In the genomic region with DNA sequence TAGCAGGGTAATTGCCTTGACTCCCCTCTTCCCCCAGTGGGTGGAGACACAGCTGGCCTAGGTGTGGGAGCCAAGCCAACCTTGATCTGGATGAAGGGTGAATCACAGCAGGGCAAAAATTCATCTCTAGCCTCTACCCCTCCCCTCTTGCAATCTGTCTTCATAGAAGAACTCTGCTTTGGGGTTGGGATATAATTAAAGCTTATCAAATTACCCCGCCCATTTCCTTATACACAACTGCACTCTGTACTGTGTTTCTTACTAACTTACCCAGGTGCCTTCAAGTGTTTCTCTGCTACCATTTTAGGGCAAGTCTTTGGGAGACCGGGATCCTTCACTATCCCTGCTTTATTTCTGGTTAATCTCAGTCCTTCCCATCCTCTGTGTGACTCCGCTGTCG, we compare ENCODE assay signal across 27 mouse cellular contexts.
DNase-seq lines count a peak whose midpoint lies in the region; ATAC-seq lines count a peak whose summit lies in the region.
"Had no signal": no experiment of that assay in that cellular context is flagged by ENCODE, and none has a peak within 500 bp of the region (broad histone marks: within the 10 kb centered on the region; RNA-seq: fewer than 3 reads in every experiment).

No protein-coding gene starts in this region.

- H3K27ac ChIP-seq in intestine, embryonic 16.5 days (ENCODE audit: low read length) = no peak overlapping the region
- H3K27ac ChIP-seq: embryonic facial prominence, embryonic 13.5 days; heart, embryonic 15.5 days; hindbrain, embryonic 10.5 days; hindbrain, embryonic 13.5 days had no signal

- peaks cover 5% of the 10 kb centered on the region; the same call in 1 of the 2 replicates for H3K4me1 ChIP-seq in intestine, embryonic 16.5 days (ENCODE audit: control insufficient read depth, insufficient read depth, low read length)
- H3K4me1 ChIP-seq: heart, embryonic 12.5 days; heart, embryonic 15.5 days; hindbrain, embryonic 10.5 days; hindbrain, embryonic 13.5 days had no signal

- H3K4me3 ChIP-seq in intestine, embryonic 16.5 days (ENCODE audit: low read length) = no peak overlapping the region
- H3K4me3 ChIP-seq: embryonic facial prominence, embryonic 13.5 days; heart, embryonic 12.5 days; heart, embryonic 15.5 days; hindbrain, embryonic 10.5 days; hindbrain, embryonic 13.5 days had no signal

- H3K9me3 ChIP-seq in intestine, embryonic 16.5 days (ENCODE audit: control insufficient read depth, low read length) = no peaks in the 10 kb centered on the region
- H3K9me3 ChIP-seq: embryonic facial prominence, embryonic 13.5 days; heart, embryonic 12.5 days; heart, embryonic 15.5 days; hindbrain, embryonic 10.5 days; hindbrain, embryonic 13.5 days had no signal

- no peak overlapping the region for H3K9ac ChIP-seq in intestine, embryonic 16.5 days (ENCODE audit: low read depth, low read length)
- H3K9ac ChIP-seq: embryonic facial prominence, embryonic 13.5 days; heart, embryonic 12.5 days; heart, embryonic 15.5 days; hindbrain, embryonic 13.5 days had no signal

- no peak overlapping the region for H3K4me2 ChIP-seq in intestine, embryonic 16.5 days (ENCODE audit: low read depth, low read length)
- H3K4me2 ChIP-seq: embryonic facial prominence, embryonic 13.5 days; heart, embryonic 12.5 days; heart, embryonic 15.5 days; hindbrain, embryonic 13.5 days had no signal

- 73% methylated on average over 4 of the region's 4 CpGs for WGBS in intestine, embryonic 16.5 days

- ATAC-seq in intestine, embryonic 16.5 days = peak; percentile 73
- ATAC-seq: activated CD4-positive, CD25-positive, alpha-beta regulatory T cell, adult 4 months; CD4-positive, CD25-positive, alpha-beta regulatory T cell, adult 4 months; forebrain, embryonic 14.5 days; hindbrain, embryonic 16.5 days had no signal

- no peaks in the 10 kb centered on the region for H3K27me3 ChIP-seq in intestine, embryonic 16.5 days (replicated peaks; ENCODE audit: control insufficient read depth, insufficient read depth, low read length)
- H3K27me3 ChIP-seq: embryonic facial prominence, embryonic 13.5 days; heart, embryonic 12.5 days; heart, embryonic 15.5 days; hindbrain, embryonic 13.5 days had no signal

- no peaks in the 10 kb centered on the region for H3K36me3 ChIP-seq in intestine, embryonic 16.5 days (ENCODE audit: control insufficient read depth, insufficient read depth, low read length)
- H3K36me3 ChIP-seq: embryonic facial prominence, embryonic 13.5 days; heart, embryonic 12.5 days; heart, embryonic 15.5 days; hindbrain, embryonic 10.5 days; hindbrain, embryonic 13.5 days had no signal

- peak; percentile 65 for DNase-seq in heart, adult 11 months
- DNase-seq in heart, adult 8-10 months (ENCODE audit: low spot score) = no peak
- DNase-seq in MN1 (ENCODE audit: low spot score) = peak; percentile 9
- DNase-seq in brain, adult 2 months (ENCODE audit: low read depth, low spot score) = peak; percentile 38
- no peak for DNase-seq in urinary bladder, postnatal 10 days (ENCODE audit: low spot score)
- DNase-seq in urinary bladder, postnatal 4 days (ENCODE audit: low spot score in 2 of 2) = no peak
- DNase-seq in right cerebral cortex, postnatal 14 days = no peak
- DNase-seq: adrenal gland, adult 8-10 months; adrenal gland, postnatal 25 days; cerebellum, adult 11 months; cerebellum, adult 2 months; cerebellum, adult 9-11 months; cerebellum, postnatal 25 days; gastrocnemius, postnatal 10 days; gastrocnemius, postnatal 36 days; heart, postnatal 10 days; heart, postnatal 36 days had no signal

Comparison
In these comparisons a context has a peak if more than half of its experiments do, and no peak if none do; other contexts are left out.
1. DNase-seq: peak in heart, adult 11 months (single experiment), MN1 (single experiment) and brain, adult 2 months (single experiment); none in heart, adult 8-10 months (single experiment), urinary bladder, postnatal 10 days (single experiment), urinary bladder, postnatal 4 days (0 of 2) and right cerebral cortex, postnatal 14 days (single experiment).